In the genomic region with DNA sequence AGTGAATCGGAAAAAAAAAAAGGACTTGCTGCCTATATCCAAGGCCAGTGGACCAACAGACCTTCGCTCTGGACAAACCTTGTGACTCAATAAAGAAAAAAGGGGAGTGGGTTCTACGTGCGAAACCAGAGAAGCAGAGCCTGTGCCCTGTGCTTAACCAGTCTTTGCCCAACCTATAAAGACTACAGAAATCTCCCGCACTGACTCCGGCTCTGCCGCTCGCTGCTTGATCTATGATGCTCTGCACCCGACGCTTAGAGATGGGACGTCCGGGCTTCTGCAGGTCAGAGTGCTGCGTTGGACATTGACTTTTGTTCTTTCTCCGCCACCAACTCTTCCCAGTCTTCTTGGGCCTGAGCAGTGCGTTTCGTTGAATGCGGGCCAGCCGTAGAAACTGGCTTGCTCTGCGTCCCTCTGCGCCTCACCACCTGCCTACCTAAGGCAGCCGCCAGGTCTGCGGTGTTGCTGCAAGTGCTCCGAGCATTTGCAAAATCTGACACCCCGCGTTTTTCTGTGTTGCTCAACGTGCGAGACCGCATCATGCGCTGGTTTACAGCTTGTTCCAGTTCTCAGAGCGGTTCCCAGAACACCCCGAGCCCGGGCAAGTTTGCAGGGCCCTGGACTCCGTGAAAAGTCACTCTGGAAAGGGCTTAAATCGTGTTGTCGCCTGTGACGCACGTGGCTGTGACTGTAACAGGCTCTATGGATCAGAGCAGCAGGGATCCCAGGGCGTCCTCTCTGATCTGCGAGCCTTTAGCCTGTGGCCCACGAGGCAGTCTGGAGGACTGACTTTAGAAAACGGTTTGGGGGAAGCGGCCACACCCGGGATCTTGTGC, we compare ENCODE assay signal across 11 mouse cellular contexts. TPM values are rescaled to one million over a fixed set of nuclear protein-coding genes. Genes with fewer than 3 reads are reported as not detected.
A peak's percentile ranks its signal among the peaks of the same experiment; 100 is the strongest.
DNase-seq lines count a peak whose midpoint lies in the region; ATAC-seq lines count a peak whose summit lies in the region.
"Had no signal": no experiment of that assay in that cellular context is flagged by ENCODE, and none has a peak within 500 bp of the region (broad histone marks: within the 10 kb centered on the region; RNA-seq: fewer than 3 reads in every experiment).

No protein-coding gene starts in this region.

- H3K27ac ChIP-seq in forebrain, embryonic 10.5 days: peak overlapping the region; percentile 69
- no peak overlapping the region for H3K27ac ChIP-seq in forebrain, embryonic 15.5 days (replicated peaks)
- peak overlapping the region; percentile 35 for H3K27ac ChIP-seq in embryonic facial prominence, embryonic 11.5 days (replicated peaks; ENCODE audit: low read depth, low read length)
- H3K27ac ChIP-seq: heart, embryonic 13.5 days had no signal

- under 1% methylated on average over 43 of the region's 43 CpGs for WGBS in forebrain, embryonic 10.5 days
- under 1% methylated on average over 43 of the region's 43 CpGs for WGBS in forebrain, embryonic 15.5 days
- WGBS in embryonic facial prominence, embryonic 11.5 days: 2% methylated on average over 43 of the region's 43 CpGs

- ATAC-seq in forebrain, embryonic 15.5 days (replicated peaks): no peak
- ATAC-seq in embryonic facial prominence, embryonic 11.5 days (replicated peaks; ENCODE audit: insufficient number of reproducible peaks, low FRiP score, low TSS enrichment, low read depth): no peak
- ATAC-seq in megakaryocyte progenitor cell, adult 5-6 weeks (replicated peaks; ENCODE audit: poor library complexity): 0 out of 2 replicates have a peak, but pooled peaks have one; percentile 5

- peaks cover 7% of the 10 kb centered on the region for H3K9me3 ChIP-seq in forebrain, embryonic 10.5 days
- H3K9me3 ChIP-seq in forebrain, embryonic 15.5 days: no peaks in the 10 kb centered on the region
- H3K9me3 ChIP-seq in embryonic facial prominence, embryonic 11.5 days (replicated peaks; ENCODE audit: control insufficient read depth, low read length): no peaks in the 10 kb centered on the region

- H3K4me3 ChIP-seq in forebrain, embryonic 10.5 days: peak overlapping the region; percentile 30
- no peak overlapping the region for H3K4me3 ChIP-seq in forebrain, embryonic 15.5 days
- peak overlapping the region; percentile 31 for H3K4me3 ChIP-seq in embryonic facial prominence, embryonic 11.5 days (ENCODE audit: low read depth, low read length)
- H3K4me3 ChIP-seq: erythroblast, embryonic 14.5 days; heart, embryonic 13.5 days had no signal

- DNase-seq in forebrain, embryonic 10.5 days (ENCODE audit: extremely low spot score, low spot score): peak; percentile 64
- DNase-seq in kidney, postnatal 4 days: peak; percentile 41 to 65
- DNase-seq in kidney, adult 18-20 months: no peak
- peak; percentile 45 for DNase-seq in embryonic facial prominence, embryonic 11.5 days (ENCODE audit: low spot score)
- no peak for DNase-seq in thymus, postnatal 0 days (ENCODE audit: low spot score)
- no peak for DNase-seq in cerebellum, adult 8-10 months
- DNase-seq: lung, postnatal 10 days had no signal

- H3K9ac ChIP-seq in forebrain, embryonic 15.5 days (replicated peaks): no peak overlapping the region
- peak overlapping the region; percentile 65 for H3K9ac ChIP-seq in embryonic facial prominence, embryonic 11.5 days (replicated peaks; ENCODE audit: low read length)
- H3K9ac ChIP-seq: heart, embryonic 13.5 days had no signal

- no peak overlapping the region for H3K4me2 ChIP-seq in forebrain, embryonic 15.5 days (replicated peaks)
- peak overlapping the region; percentile 41 for H3K4me2 ChIP-seq in embryonic facial prominence, embryonic 11.5 days (ENCODE audit: low read depth, low read length)
- H3K4me2 ChIP-seq: heart, embryonic 13.5 days had no signal

- H3K36me3 ChIP-seq in forebrain, embryonic 10.5 days (replicated peaks): no peaks in the 10 kb centered on the region
- no peaks in the 10 kb centered on the region for H3K36me3 ChIP-seq in forebrain, embryonic 15.5 days
- H3K36me3 ChIP-seq in embryonic facial prominence, embryonic 11.5 days (replicated peaks; ENCODE audit: control insufficient read depth, insufficient read depth, low read depth, low read length): no peaks in the 10 kb centered on the region
- H3K36me3 ChIP-seq: heart, embryonic 13.5 days had no signal

- H3K4me1 ChIP-seq in forebrain, embryonic 10.5 days: peaks cover 59% of the 10 kb centered on the region
- H3K4me1 ChIP-seq in forebrain, embryonic 15.5 days: peaks cover 21% of the 10 kb centered on the region
- H3K4me1 ChIP-seq in embryonic facial prominence, embryonic 11.5 days (ENCODE audit: control insufficient read depth, insufficient read depth, low read length): peaks cover 8% of the 10 kb centered on the region; the same call in 1 of the 2 replicates

- peaks cover 100% of the 10 kb centered on the region for H3K27me3 ChIP-seq in forebrain, embryonic 10.5 days (ENCODE audit: poor library complexity, severe bottlenecking)
- peaks cover 88% of the 10 kb centered on the region for H3K27me3 ChIP-seq in forebrain, embryonic 15.5 days
- peaks cover 10% of the 10 kb centered on the region for H3K27me3 ChIP-seq in embryonic facial prominence, embryonic 11.5 days (ENCODE audit: control insufficient read depth, insufficient read depth, low read length)

RNA-seq across cellular contexts. Expression of a gene that starts 3.8 kb away (rescaled TPM):
- 9.7 and 10.9 TPM in 2 replicates for polyA plus RNA-seq in forebrain, embryonic 10.5 days (2016; fragmentation: Nextera tagmentation; extraction: Ambion mirVana)
- polyA plus RNA-seq in forebrain, embryonic 15.5 days (2015; fragmentation: Nextera tagmentation; extraction: Ambion mirVana): 0.08 and 0.49 TPM in 2 replicates
- polyA plus RNA-seq in embryonic facial prominence, embryonic 11.5 days (2014; fragmentation: Nextera tagmentation; extraction: Ambion mirVana): 42.5 and 55.0 TPM in 2 replicates
- not detected in 2 replicates for total RNA-seq in megakaryocyte progenitor cell, adult 5-6 weeks (2015)
- total RNA-seq in megakaryocyte progenitor cell, adult 5-6 weeks (2017): not detected in 2 replicates
- 4.7 and 5.4 TPM in 2 replicates for polyA plus RNA-seq in thymus, postnatal 0 days (2015; fragmentation: Nextera tagmentation; extraction: Ambion mirVana)
- polyA plus RNA-seq: erythroblast, embryonic 14.5 days had no signal

Comparison
In these comparisons a context has a peak if more than half of its experiments do, and no peak if none do; other contexts are left out.
1. DNase-seq: peak in forebrain, embryonic 10.5 days (single experiment), kidney, postnatal 4 days (2 of 2) and embryonic facial prominence, embryonic 11.5 days (single experiment); none in kidney, adult 18-20 months (single experiment), thymus, postnatal 0 days (single experiment) and cerebellum, adult 8-10 months (single experiment).